Mouse (Mus musculus) brain, embryonic 14.5 days (tissue): ENCODE data around the gene Ankrd9.
A peak's percentile ranks its signal among the peaks of the same experiment; 100 is the strongest.

ENCODE experiments used
- CTCF ChIP-seq: fragments of 200-500 bp; IDR thresholded peaks from 2 replicates; pipeline ENCODE4 v1.5.1; 2012; ENCODE audit warnings: inconsistent platforms, mild to moderate bottlenecking, moderate library complexity, borderline replicate concordance; ENCODE audit not compliant: insufficient read depth, insufficient read length; ENCODE audit errors: extremely low read depth
- POLR2A ChIP-seq: fragments of 200-500 bp; IDR thresholded peaks from 2 replicates; pipeline ENCODE4 v1.6.1; 2012; ENCODE audit warnings: mild to moderate bottlenecking, inconsistent platforms, borderline replicate concordance; ENCODE audit not compliant: poor library complexity, insufficient read depth, insufficient read length, severe bottlenecking; ENCODE audit errors: extremely low read depth

- peak; percentile 80 for TF ChIP-seq CTCF
- TF ChIP-seq POLR2A: no peak
Observed at GRCm38 (mm10) chr12:110991361-110992127, 12.7 kb upstream of the Ankrd9 start.
